Mouse (Mus musculus) forelimb bud, embryonic 11.5 days (tissue): ENCODE data around the gene Arhgef12.
"Not testable (repeated sequence)": the region's sequence is repeated elsewhere in the genome, so short reads cannot be mapped to it uniquely, and the experiment has no call there.

Source experiments
- DNase-seq: peaks from one replicate; pipeline ENCODE4 v3.0.0-alpha.2; 2012; ENCODE audit warnings: low read depth, low spot score

Gene Arhgef12

DNA sequence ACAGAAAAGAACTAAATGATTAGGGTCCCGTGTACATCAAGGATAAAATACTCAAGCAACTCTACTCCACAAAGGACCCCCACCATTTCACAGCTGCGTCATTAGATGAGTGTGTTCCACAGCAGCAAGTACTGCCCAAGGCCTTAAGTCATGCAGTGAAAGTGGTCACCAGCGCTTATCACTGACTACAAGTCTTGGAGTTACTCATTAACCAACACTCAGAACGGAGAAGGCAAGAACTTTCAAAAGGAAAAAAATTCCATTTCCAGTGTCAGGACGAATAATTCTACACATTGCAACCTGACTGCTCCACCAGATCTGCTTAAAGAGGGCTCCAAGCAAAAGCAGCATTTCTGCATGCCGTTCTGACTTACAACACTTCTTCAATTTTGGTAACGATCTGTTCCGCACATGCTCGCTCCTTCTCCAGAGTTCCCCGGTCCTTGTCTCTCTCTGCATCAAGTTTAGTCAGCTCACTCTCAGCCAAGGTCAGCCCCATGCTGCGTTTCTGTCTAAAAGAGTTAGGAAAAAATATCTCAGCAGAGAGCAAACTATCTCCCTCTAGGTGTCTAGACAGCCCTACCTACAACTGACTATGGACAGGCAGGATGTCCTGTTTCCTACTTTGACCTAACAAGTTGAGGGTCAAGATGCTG, 106.3 kb downstream of the Arhgef12 start:
- DNase-seq, result no peak

- peak; percentile 52 for DNase-seq
These were observed 107.0 kb downstream of the Arhgef12 start for GRCm38 (mm10) chr9:43000070-43000469.

DNA sequence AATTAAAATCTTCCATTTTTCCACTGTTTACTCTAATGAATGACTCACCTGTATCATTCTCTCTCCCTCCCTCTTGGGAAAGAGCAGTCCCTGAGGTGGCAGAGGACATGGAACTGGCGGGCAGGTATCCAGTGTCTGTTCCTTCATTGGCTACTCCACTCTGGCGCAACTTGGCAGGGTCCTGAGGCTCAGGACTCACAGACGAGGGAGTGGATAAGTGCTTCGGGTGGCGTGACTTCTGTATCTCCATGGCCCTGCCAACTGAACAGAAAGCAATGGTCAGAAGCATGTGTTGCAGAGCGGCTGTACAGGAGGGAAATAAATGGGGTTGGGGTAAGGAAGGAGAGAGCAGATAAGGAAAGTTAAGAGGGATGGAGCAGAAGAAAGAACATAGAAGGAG, 109.5 kb downstream of the Arhgef12 start:
- DNase-seq, result no peak

GRCm38 (mm10) chr9:42995298-42995697, 111.7 kb downstream of the Arhgef12 start:
- DNase-seq, result no peak

- no peak for DNase-seq
These were observed 112.3 kb downstream of the Arhgef12 start for GRCm38 (mm10) chr9:42994708-42995107.

GRCm38 (mm10) chr9:42993659-42994058, 113.4 kb downstream of the Arhgef12 start:
- DNase-seq, result no peak

DNA sequence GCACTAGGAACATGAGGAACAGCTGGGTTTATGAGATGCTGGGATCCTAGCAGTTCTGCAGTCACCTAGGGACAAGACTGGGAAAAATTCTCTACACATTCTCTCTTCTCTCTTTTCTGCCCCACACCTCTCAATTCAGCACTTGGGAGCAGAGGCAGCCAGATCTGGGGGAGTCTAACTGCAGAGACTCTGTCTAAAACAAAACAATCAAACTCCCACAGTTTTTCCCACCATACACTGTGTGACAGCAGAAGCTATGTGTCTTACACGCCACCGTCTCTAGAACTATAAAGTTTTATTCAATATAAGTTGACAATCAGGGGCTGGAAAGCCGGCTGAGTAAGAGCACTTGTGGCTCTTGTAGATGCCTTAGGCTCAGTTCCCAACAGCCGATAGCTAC, 119.1 kb downstream of the Arhgef12 start:
- no peak for DNase-seq

DNA sequence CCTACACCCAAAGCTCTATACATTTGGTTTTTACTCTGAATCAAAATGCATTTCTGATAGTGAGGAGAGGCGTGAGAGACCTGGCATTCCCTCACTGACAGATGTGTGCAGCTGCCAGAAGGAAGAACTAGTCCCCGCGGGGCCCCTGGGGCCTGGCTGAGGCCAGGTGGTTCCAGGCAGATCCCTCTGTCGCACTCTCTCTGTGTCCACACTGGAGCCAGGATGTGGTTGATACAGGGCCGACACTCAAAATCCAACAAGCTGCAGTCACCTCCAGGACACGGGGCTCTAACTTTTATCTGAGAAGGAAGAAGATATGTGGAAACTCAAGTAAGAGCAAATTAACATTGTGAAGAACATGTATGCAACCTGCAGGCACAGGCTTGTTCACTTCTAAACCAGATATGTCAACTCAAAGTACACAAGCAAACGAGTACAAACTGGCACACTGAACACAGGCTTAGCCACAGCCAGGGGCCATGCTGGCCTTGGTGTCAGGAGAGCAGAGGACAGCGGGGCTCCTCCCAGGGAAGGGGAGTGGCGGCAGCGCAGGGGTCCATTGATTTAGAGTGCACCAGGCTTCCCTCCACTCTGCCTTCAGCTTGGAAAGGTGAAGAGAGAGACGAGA, 138.0 kb downstream of the Arhgef12 start:
- DNase-seq, result no peak

DNA sequence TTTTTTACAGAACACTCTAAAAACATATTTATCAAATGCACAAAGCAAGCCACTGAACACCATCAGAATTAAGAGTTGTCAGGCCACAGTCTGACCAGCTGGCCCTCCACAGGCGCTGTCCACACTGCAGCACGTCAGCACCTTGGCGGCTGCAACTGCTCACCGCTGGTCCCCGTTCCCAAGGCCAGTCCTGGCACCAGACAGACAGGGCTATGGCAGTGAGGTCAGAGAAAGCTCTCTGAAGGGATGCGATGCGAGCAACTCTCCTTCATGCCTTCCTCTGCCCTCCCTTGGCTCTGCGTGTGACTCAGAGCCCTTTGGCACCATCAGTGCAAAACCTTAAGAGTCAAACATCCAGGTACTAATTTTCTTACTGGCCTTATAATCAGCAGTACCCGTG, 139.3 kb downstream of the Arhgef12 start:
- DNase-seq, result no peak

GRCm38 (mm10) chr9:42964809-42965208, 142.2 kb downstream of the Arhgef12 start:
- DNase-seq, result not testable (repeated sequence)

DNA sequence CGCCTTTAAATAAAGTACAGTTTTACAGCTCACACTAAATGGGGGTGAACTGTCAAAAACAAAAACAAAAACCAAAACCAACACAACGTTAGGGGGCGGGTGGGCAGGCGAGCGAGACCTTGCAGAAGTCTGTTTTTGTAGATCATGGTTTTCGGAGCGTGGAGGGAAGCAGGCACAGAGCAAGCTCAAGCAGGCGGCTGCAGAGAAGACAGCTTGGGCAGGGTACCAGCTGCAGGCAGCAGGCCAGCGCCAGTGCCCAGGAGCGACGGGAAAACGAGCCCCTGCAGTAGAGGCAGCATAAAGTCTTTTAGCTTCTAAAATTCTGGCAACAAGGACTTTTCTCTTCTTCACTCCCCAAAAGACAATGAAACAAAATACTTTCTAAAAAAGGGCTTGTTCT, 142.7 kb downstream of the Arhgef12 start:
- no peak for DNase-seq

DNA sequence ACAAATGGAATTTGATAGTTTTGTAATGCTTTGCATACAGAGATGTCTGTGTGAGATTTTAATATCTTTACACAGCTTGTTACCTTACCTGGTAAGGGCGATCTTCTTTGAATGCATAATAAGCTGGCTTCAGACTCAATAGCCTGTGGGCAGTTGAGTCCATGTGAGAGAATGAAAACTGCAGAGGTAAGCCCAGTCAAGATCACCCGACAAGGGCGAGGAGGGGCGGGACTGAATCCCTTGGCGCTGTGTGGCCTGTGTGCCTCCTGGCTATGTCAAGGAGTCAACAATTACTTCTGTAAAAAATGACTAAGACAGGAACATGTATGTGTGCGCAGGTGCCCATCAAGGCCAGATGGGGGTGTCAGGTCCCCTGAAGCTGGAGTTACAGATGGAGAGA, 144.5 kb downstream of the Arhgef12 start:
- DNase-seq, result no peak

- DNase-seq, result no peak
These were observed 148.6 kb downstream of the Arhgef12 start for GRCm38 (mm10) chr9:42958401-42958800.

- no peak for DNase-seq
These were observed 158.7 kb downstream of the Arhgef12 start for GRCm38 (mm10) chr9:42948381-42948780.

DNA sequence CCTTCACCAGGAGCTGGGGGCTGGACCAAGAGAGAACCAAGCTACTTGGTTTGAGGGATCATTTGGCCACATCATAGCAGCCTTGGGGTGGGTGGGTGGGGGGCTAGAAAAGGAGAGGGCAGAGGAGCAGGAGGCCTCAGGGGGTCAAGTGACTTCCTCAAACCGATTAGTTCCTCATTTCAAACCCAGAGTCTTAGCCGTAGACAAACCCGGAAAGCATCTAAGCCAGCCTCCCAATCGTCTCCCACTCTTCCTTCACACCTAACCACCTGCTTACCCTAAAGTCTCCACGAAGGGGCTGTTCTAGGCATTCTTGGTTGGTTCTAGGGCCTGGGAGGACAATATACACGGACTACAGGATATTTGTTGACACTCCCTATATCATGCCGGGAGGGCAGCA, 161.9 kb downstream of the Arhgef12 start:
- DNase-seq, result no peak

GRCm38 (mm10) chr9:42944536-42945006, 162.5 kb downstream of the Arhgef12 start:
- DNase-seq, result peak; percentile 89

DNA sequence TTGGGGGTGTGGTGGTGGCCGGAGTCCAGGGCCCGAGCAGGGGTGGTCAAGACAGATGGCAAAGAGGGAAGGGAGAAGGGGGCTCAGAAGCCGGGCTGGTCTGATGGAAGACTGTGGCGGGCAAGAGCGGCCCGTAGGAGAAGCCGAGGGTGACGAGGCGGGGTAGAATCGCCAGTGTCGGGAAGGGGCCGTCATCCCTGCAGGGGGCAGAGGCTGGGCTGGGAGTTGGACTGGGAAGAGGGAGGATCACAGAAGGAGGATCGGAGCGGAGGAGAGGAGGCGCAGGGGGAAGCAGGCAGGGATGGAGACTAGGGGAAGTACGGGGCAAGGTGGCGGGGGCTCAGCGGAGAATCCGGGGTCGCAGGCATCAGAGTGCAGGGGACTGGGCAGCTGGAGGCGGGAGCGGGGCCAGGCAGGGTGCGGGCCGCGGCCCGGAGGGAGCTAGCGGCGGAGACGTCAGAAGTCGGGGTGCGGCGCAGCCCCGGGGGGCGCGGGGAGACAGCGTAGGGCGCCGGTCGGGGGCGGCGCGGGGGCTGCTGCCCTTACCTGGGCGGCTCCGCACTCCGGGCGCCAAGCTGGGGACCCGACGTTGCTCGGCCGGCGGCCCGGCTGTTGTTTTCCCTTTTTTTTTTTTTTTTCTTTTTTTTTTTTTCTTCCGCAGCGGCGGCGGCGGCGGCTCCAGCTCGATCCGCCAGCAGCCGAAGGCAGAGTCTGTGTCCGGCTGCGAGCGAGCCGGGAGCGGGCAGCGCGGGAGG, 163.1 kb downstream of the Arhgef12 start, which contains the start of gene Grik4:
Gene Grik4, minus strand, starts transcription at position 713 of the 755 bp plus-strand sequence.
- DNase-seq, result no peak

DNA sequence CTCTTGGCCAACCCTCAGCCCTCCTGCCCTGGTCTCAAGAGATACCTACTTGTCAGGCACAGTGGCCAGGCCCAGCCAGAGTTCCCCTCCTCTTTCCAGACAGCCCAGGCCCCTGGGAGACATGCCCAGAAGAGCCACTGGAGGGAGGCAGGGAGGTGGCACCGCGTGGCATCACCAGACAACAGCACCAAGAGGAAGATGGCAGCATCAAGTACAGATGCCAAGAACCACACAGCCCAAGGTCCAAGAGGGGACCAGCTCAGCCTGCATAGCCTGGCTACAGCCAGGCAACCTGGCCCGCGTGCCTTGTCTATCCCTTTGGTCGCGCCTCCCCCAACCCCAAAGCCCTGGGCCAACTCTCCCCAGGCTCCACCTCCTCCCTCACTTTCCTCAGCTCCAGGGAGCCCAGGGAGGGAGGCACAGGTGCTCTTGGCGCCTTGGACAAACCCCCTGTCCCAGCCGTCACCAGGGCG, 163.9 kb downstream of the Arhgef12 start:
- DNase-seq, result no peak

DNA sequence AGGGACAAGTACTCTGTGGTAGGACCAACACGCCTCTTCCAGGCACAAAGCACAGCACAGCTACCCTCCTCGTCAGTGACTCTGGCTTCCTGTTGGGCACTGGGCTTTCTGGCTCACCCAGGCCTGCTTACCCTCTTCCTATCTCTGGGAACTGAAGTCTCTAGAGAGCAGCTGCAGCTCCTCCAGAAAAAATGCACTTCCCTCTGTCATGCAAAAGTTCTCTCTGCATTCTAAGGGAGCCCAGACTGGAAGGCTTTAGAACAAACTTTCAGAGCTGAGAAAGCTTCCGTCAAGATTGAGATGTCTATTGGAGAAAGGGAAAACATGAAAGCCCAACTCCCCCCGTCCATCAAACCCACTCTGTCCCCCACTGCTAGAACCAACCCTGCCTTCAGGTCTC, 164.9 kb downstream of the Arhgef12 start:
- no peak for DNase-seq

DNA sequence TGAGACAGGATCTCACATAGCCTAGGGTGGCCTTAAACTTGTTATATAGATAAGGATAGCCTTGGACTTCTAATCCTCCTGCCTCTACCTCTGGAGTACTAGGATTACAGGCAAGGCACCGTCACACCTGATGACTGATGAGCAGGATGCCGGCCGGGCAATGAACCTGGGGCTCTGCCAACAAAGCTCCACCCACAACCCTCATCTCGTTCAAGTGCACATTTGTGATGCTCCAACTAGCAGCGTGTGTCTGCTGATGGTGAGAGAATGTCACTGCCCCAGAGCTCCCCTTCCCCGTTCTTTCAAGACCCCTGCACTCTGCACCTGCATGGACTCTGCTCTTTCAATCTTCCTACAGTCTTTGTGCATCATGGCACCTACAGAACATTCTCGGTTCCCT, 174.9 kb downstream of the Arhgef12 start:
- no peak for DNase-seq

- DNase-seq, result no peak
These were observed 179.5 kb downstream of the Arhgef12 start for GRCm38 (mm10) chr9:42927498-42927897.

- no peak for DNase-seq
These were observed 180.5 kb downstream of the Arhgef12 start for GRCm38 (mm10) chr9:42926564-42926963.
